Mouse (Mus musculus): Measurements from ENCODE around the gene Ralgapa2.

DNA sequence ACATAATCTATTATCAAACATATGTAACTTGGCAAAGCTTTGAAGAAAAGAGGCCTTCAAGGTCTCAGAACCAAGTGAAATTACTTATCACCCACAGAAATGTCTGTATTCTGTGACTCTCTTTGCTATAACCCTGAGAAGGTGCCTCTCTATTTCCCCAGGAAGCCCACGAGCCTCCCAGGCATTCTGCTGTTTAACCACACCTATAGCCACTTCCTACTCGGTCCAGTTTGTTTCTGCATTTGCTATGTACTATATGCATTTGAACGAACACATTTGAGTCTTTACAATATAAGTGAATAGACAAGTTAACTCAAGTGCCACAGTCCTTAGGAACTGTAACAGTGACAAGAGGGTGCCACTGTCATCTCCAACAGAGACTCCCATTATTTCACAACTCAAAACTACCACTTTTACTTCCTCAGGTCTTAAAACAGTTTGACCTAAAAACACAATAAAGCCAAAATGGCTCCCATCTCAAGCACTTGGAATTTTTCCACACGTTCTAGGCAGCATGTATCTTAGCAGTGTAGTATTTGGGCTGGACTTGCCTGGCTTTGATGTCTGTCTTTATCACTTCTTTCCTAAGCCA is 88.3 kb downstream of the Ralgapa2 start:
- TF ChIP-seq POLR2A (IDR thresholded peaks at IDR 0.05; ENCODE audit: borderline replicate concordance, insufficient read depth, low read length), result no peak
- no peak for TF ChIP-seq CTCF (IDR thresholded peaks at IDR 0.05; ENCODE audit: borderline replicate concordance, insufficient read depth, low read depth, low read length)

All from cerebellum, adult 2 months (tissue).